8 mouse cellular contexts compared by ENCODE assay signal in genomic region chr9:111117126-111117642, GRCm38 (mm10). TPM values are rescaled to one million over a fixed set of nuclear protein-coding genes. Genes with fewer than 3 reads are reported as not detected.
A peak's percentile ranks its signal among the peaks of the same experiment; 100 is the strongest.
DNase-seq lines count a peak whose midpoint lies in the region; ATAC-seq and TF ChIP-seq lines count a peak whose summit lies in the region.

Gene Lrrfip2, plus strand, starts transcription at chr9:111117592.

- DNase-seq in kidney, adult 9 months = peak; percentile 24
- no peak for DNase-seq in kidney, adult 11 months
- DNase-seq in MN1 (ENCODE audit: low spot score) = peak; percentile 47
- DNase-seq in heart, postnatal 4 days = no peak
- DNase-seq in limb, embryonic 14.5 days (ENCODE audit: low spot score) = no peak
- no peak for DNase-seq in frontal cortex, postnatal 25 days (ENCODE audit: low spot score in 2 of 2)

- 52% methylated on average over 14 of the region's 14 CpGs for WGBS in forebrain, embryonic 12.5 days
- WGBS in limb, embryonic 14.5 days = 29% methylated on average over 14 of the region's 14 CpGs
- WGBS in olfactory bulb, adult 2 months = 45% methylated on average over 14 of the region's 14 CpGs

- peak; percentile 25; the same call in 1 of the 2 replicates for ATAC-seq in forebrain, embryonic 12.5 days (ENCODE audit: low FRiP score)
- no peak for ATAC-seq in limb, embryonic 14.5 days (ENCODE audit: low FRiP score, low read depth)

- peak within 1 kb of the TSS; percentile 85 for H3K27ac ChIP-seq in forebrain, embryonic 12.5 days
- peak within 1 kb of the TSS; percentile 61 for H3K27ac ChIP-seq in limb, embryonic 14.5 days (replicated peaks; ENCODE audit: low read depth, low read length)
- H3K27ac ChIP-seq in olfactory bulb, adult 2 months (ENCODE audit: insufficient read depth, low read depth, low read length) = no peak within 1 kb of the TSS; the same call in 1 of the 2 replicates

- H3K9me3 ChIP-seq in forebrain, embryonic 12.5 days = no peaks in the 10 kb centered on the region
- H3K9me3 ChIP-seq in limb, embryonic 14.5 days (ENCODE audit: control insufficient read depth, low read length) = no peaks in the 10 kb centered on the region

- peak within 1 kb of the TSS; percentile 75 for H3K4me2 ChIP-seq in forebrain, embryonic 12.5 days
- peak within 1 kb of the TSS; percentile 52 for H3K4me2 ChIP-seq in limb, embryonic 14.5 days (replicated peaks; ENCODE audit: low read depth, low read length, severe bottlenecking)

- peak within 1 kb of the TSS; percentile 91 for H3K9ac ChIP-seq in forebrain, embryonic 12.5 days
- H3K9ac ChIP-seq in limb, embryonic 14.5 days (ENCODE audit: low read depth, low read length, severe bottlenecking) = peak within 1 kb of the TSS; percentile 84

- no peaks in the 10 kb centered on the region for H3K27me3 ChIP-seq in forebrain, embryonic 12.5 days
- H3K27me3 ChIP-seq in limb, embryonic 14.5 days (ENCODE audit: control insufficient read depth, insufficient read depth, low read length) = no peaks in the 10 kb centered on the region

- H3K4me3 ChIP-seq in forebrain, embryonic 12.5 days (replicated peaks) = peak within 1 kb of the TSS; percentile 97
- peak within 1 kb of the TSS; percentile 89 for H3K4me3 ChIP-seq in limb, embryonic 14.5 days (replicated peaks; ENCODE audit: low read length)
- peak within 1 kb of the TSS; percentile 75 for H3K4me3 ChIP-seq in olfactory bulb, adult 2 months (ENCODE audit: insufficient read depth, low read depth, low read length)

- H3K4me1 ChIP-seq in forebrain, embryonic 12.5 days = peaks cover 28% of the 10 kb centered on the region
- H3K4me1 ChIP-seq in limb, embryonic 14.5 days (ENCODE audit: control insufficient read depth, insufficient read depth, low read length) = peaks cover 14% of the 10 kb centered on the region; the same call in 1 of the 2 replicates
- H3K4me1 ChIP-seq in olfactory bulb, adult 2 months (ENCODE audit: control insufficient read depth, insufficient read depth, low read length) = 0 out of 2 replicates have a peak, but pooled peaks cover 2% of the 10 kb centered on the region

- no peak for TF ChIP-seq CTCF in olfactory bulb, adult 2 months (IDR thresholded peaks at IDR 0.05; ENCODE audit: insufficient read depth, low read depth, low read length)

- no peak for TF ChIP-seq POLR2A in limb, embryonic 14.5 days (IDR thresholded peaks at IDR 0.05; ENCODE audit: borderline replicate concordance, extremely low read depth, insufficient read depth, insufficient read length)
- no peak for TF ChIP-seq POLR2A in olfactory bulb, adult 2 months (IDR thresholded peaks at IDR 0.05; ENCODE audit: insufficient read depth, low read depth, low read length)

- no peaks in the 10 kb centered on the region for H3K36me3 ChIP-seq in forebrain, embryonic 12.5 days (replicated peaks)
- peaks cover 3% of the 10 kb centered on the region; the same call in 1 of the 2 replicates for H3K36me3 ChIP-seq in limb, embryonic 14.5 days (ENCODE audit: control insufficient read depth, insufficient read depth, low read length)

RNA-seq across cellular contexts. Expression of gene Lrrfip2, which starts in this region (rescaled TPM):
- polyA plus RNA-seq in forebrain, embryonic 12.5 days (2016; fragmentation: Nextera tagmentation; extraction: Ambion mirVana) = 48.8 and 52.8 TPM in 2 replicates
- 100 to 1,000 TPM; 132 to 133 TPM for total RNA-seq in heart, postnatal 4 days (2021)
- 22.0 and 36.6 TPM in 2 replicates for polyA plus RNA-seq in limb, embryonic 14.5 days (2012; rRNA removed)
- polyA plus RNA-seq in limb, embryonic 14.5 days (2014; fragmentation: Nextera tagmentation; extraction: Ambion mirVana) = 37.4 and 37.5 TPM in 2 replicates
- not detected in 2 replicates for polyA plus RNA-seq in olfactory bulb, adult 2 months (2012; ENCODE audit: insufficient read depth, insufficient read length, low replicate concordance, missing spikeins)

Comparison
In these comparisons a context has a peak if more than half of its experiments do, and no peak if none do; other contexts are left out.
1. DNase-seq: peak in kidney, adult 9 months (single experiment) and MN1 (single experiment); none in kidney, adult 11 months (single experiment), heart, postnatal 4 days (single experiment), limb, embryonic 14.5 days (single experiment) and frontal cortex, postnatal 25 days (0 of 2).
2. Peak in every context shown above with its lines, with median percentiles within 50 percentile points of each other: H3K4me3 ChIP-seq.